Mouse (Mus musculus): ENCODE data around the gene Fhdc1. TPM values are rescaled to one million over a fixed set of nuclear protein-coding genes. Genes with fewer than 3 reads are reported as not detected.

Gene Fhdc1
- polyA plus RNA-seq, 1 experiment, result 6.8 TPM

DNA sequence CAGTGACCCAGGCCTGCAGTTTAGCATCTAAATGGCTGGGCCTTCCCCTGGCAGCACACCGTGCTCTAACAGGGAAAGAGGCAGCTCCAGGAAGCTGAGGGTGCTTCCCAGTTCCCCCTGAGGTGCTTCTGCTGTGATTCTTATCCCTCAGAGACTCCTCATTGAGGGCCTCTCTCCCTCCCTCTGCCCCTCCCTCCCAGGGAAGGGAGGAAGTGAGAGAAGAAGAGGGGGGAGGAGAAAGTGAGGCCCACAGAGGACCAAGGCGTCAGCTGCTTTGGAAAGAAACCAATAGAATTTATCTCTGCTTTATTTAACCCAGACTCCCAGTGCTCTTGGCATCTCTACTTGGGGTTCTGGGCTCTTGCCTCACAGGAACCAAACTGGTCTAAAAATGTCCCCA lies 50.1 kb downstream of the Fhdc1 start:
- H3K4me1 ChIP-seq (ENCODE audit: control insufficient read depth, insufficient read depth, low read length), result peaks cover 12% of the 10 kb centered on the region
- TF ChIP-seq CTCF (IDR thresholded peaks at IDR 0.05; ENCODE audit: borderline replicate concordance, insufficient read depth, low read depth, low read length), result no peak
- no peak for TF ChIP-seq POLR2A (IDR thresholded peaks at IDR 0.05; ENCODE audit: borderline replicate concordance, insufficient read depth, low read length)
- no peak overlapping the region for H3K27ac ChIP-seq (ENCODE audit: insufficient read depth, low read length)
- no peak overlapping the region for H3K4me3 ChIP-seq (replicated peaks; ENCODE audit: insufficient read depth, low read depth, low read length)
- 35% methylated on average over 2 of the region's 2 CpGs for WGBS
- no peaks in the 10 kb centered on the region for H3K27me3 ChIP-seq (ENCODE audit: control insufficient read depth, insufficient read depth, low read length)
- peak in 1 of 2 experiments; percentile 37 for DNase-seq

DNA sequence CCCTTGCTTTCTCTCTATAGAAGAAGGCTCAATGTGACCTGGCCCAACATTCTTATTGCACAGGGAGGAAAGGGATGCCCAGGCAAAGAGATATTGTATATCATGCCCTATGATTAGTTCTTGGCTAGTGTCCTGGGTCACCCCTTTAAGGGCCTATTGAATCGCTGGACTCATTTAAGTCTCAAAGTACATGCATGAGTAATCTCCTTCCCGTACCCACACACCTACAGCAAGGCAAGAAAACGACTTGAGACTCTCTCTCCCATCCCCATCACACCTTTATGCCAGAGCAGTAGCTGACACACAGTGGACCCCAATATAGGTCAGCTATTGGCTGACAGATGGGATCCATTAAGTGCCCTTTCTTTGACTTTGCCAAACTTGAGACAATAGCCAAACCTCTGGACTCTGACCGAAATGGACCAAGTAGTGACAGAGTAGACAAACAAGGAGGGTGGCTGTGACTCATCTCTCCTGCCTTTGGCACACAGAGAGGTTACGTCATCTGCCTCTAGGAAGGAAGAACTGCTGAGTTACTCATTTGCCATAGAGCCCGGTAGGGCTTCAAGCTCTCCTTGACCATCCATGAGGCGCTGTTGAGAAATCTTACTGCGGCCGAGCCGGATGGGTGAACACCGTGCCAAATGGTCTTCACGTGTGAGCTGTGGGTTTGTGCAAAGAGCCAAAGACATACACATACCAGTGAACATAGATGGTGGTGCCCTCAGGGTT lies 51.1 kb downstream of the Fhdc1 start:
- Histone ChIP-seq H3K27ac (ENCODE audit: insufficient read depth, low read length) (no peak overlapping the region), H3K4me3 (replicated peaks; ENCODE audit: insufficient read depth, low read depth, low read length) (no peak overlapping the region), H3K4me1 (ENCODE audit: control insufficient read depth, insufficient read depth, low read length) (peaks cover 12% of the 10 kb centered on the region), H3K27me3 (ENCODE audit: control insufficient read depth, insufficient read depth, low read length) (no peaks in the 10 kb centered on the region)
- 79% methylated on average over 12 of the region's 12 CpGs for WGBS
- DNase-seq, result peak in 1 of 2 experiments; percentile 32
- TF ChIP-seq CTCF (IDR thresholded peaks at IDR 0.05; ENCODE audit: borderline replicate concordance, insufficient read depth, low read depth, low read length), result no peak
- no peak for TF ChIP-seq POLR2A (IDR thresholded peaks at IDR 0.05; ENCODE audit: borderline replicate concordance, insufficient read depth, low read length)

DNA sequence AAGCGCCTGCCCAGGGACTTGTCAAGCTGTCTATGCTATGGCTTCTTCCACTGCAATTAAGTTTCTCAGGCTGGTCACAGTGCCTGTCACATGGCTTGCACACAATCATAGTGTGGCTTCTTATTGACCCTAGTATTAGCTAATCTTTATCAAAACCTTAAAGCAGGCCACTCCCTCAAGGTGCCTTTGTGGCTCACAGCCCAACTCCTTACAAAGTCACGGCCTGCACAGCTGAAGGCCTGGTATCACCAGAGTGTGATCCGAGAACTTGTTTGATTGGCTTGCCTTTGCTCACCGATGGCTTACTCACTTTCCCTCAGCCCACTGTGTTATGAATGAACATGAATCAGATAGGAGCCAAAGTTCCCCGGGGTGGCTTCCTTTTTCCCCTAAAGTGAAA lies 52.5 kb downstream of the Fhdc1 start:
- H3K4me3 ChIP-seq (replicated peaks; ENCODE audit: insufficient read depth, low read depth, low read length), result no peak overlapping the region
- DNase-seq, result no peak
- no peak overlapping the region for H3K27ac ChIP-seq (ENCODE audit: insufficient read depth, low read length)
- no peaks in the 10 kb centered on the region for H3K27me3 ChIP-seq (ENCODE audit: control insufficient read depth, insufficient read depth, low read length)
- no peak for TF ChIP-seq CTCF (IDR thresholded peaks at IDR 0.05; ENCODE audit: borderline replicate concordance, insufficient read depth, low read depth, low read length)
- no peak for TF ChIP-seq POLR2A (IDR thresholded peaks at IDR 0.05; ENCODE audit: borderline replicate concordance, insufficient read depth, low read length)
- 89% methylated on average over 5 of the region's 5 CpGs for WGBS
- peaks cover 12% of the 10 kb centered on the region for H3K4me1 ChIP-seq (ENCODE audit: control insufficient read depth, insufficient read depth, low read length)

DNA sequence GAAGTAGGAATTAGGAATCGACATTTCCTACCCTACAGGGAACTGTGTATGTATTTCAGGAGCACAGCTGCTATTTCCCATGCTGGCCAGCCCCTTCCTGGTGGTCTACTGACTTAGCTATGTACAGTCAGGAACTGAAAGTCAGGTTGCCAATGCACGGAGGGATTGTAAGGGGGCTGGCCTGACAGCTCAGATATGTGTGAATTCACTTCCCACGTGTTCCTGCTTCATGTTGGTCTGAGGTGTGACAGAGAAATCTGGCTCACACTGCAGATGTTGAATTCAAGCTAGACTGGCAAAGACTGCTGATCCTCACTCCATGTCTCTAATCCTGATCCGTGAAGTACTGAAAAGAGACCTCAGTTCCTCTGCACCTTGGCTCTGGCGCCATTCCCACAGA lies 57.9 kb downstream of the Fhdc1 start:
- H3K27me3 ChIP-seq (ENCODE audit: control insufficient read depth, insufficient read depth, low read length), result no peaks in the 10 kb centered on the region
- DNase-seq, result no peak
- H3K27ac ChIP-seq (ENCODE audit: insufficient read depth, low read length), result no peak overlapping the region
- no peaks in the 10 kb centered on the region for H3K4me1 ChIP-seq (ENCODE audit: control insufficient read depth, insufficient read depth, low read length)
- WGBS, result 49% methylated on average over 5 of the region's 5 CpGs
- TF ChIP-seq POLR2A (IDR thresholded peaks at IDR 0.05; ENCODE audit: borderline replicate concordance, insufficient read depth, low read length) (no peak), CTCF (IDR thresholded peaks at IDR 0.05; ENCODE audit: borderline replicate concordance, insufficient read depth, low read depth, low read length) (no peak)
- no peak overlapping the region for H3K4me3 ChIP-seq (replicated peaks; ENCODE audit: insufficient read depth, low read depth, low read length)

DNA sequence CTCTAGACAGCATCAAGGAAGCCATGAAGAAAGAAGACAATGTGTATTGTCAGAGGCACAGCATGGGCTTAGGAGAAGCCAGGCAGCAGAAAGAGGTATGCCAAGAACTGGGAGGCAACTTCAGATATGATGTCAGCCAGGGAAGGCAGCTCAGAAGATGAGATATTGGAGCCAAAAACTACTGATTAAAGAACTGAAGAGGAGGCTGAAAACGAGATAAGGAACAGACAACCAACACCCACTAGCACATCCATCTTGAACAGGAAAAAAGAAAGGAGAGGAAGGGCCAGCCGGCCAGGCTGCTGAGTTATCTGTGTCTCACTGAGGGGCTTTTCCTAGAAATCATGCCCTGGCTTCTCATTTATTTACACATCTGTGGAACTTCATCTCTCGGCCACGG lies 66.4 kb downstream of the Fhdc1 start:
- TF ChIP-seq POLR2A (IDR thresholded peaks at IDR 0.05; ENCODE audit: borderline replicate concordance, insufficient read depth, low read length), result no peak
- no peak for TF ChIP-seq CTCF (IDR thresholded peaks at IDR 0.05; ENCODE audit: borderline replicate concordance, insufficient read depth, low read depth, low read length)
- Histone ChIP-seq H3K4me3 (replicated peaks; ENCODE audit: insufficient read depth, low read depth, low read length) (no peak overlapping the region), H3K27ac (ENCODE audit: insufficient read depth, low read length) (no peak overlapping the region), H3K4me1 (ENCODE audit: control insufficient read depth, insufficient read depth, low read length) (no peaks in the 10 kb centered on the region), H3K27me3 (ENCODE audit: control insufficient read depth, insufficient read depth, low read length) (no peaks in the 10 kb centered on the region)
- DNase-seq, result no peak
- WGBS, result 76% methylated on average over 4 of the region's 4 CpGs

DNA sequence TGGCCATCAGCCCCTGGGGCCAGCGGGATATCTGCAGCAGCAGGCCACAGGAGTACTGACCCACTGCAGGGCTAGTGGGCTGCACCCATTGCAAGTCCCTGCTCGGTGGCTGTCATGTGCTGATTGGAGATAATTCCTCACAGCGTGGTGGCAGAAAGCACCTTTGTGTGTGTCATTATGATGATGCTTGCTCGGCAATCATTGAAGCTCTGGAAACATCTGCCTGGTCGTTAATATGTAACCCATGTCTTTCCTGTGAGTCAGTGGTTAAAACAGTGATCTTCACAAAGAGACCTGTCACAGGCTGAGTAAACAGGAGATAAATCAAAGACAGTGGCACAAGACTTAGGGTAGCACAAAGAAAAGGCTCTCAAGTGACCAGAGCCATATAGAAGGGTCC lies 67.3 kb downstream of the Fhdc1 start:
- no peaks in the 10 kb centered on the region for H3K4me1 ChIP-seq (ENCODE audit: control insufficient read depth, insufficient read depth, low read length)
- TF ChIP-seq CTCF (IDR thresholded peaks at IDR 0.05; ENCODE audit: borderline replicate concordance, insufficient read depth, low read depth, low read length) (no peak), POLR2A (IDR thresholded peaks at IDR 0.05; ENCODE audit: borderline replicate concordance, insufficient read depth, low read length) (no peak)
- no peak for DNase-seq
- H3K4me3 ChIP-seq (replicated peaks; ENCODE audit: insufficient read depth, low read depth, low read length), result no peak overlapping the region
- H3K27ac ChIP-seq (ENCODE audit: insufficient read depth, low read length), result no peak overlapping the region
- no peaks in the 10 kb centered on the region for H3K27me3 ChIP-seq (ENCODE audit: control insufficient read depth, insufficient read depth, low read length)
- 71% methylated on average over 5 of the region's 5 CpGs for WGBS

DNA sequence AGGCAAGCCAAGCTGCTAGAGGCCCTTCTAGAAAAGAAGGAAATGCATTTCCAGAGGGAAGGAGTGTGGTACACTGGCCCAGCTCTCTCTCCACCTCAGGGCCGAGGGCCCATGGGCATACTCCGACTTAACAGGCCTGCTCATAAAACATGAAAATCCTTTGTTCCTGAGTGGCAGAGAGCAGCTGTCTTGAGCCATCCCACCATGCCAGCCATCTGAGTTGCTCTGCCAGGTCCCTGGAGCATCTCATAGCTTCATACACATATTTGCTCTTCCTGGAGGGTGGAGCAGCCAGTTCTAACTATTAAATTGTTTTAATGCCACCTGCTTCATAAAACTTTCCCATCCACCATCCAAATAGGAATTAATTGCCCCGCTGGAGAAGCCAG lies 70.8 kb downstream of the Fhdc1 start:
- Histone ChIP-seq H3K4me1 (ENCODE audit: control insufficient read depth, insufficient read depth, low read length) (no peaks in the 10 kb centered on the region), H3K4me3 (replicated peaks; ENCODE audit: insufficient read depth, low read depth, low read length) (no peak overlapping the region)

DNA sequence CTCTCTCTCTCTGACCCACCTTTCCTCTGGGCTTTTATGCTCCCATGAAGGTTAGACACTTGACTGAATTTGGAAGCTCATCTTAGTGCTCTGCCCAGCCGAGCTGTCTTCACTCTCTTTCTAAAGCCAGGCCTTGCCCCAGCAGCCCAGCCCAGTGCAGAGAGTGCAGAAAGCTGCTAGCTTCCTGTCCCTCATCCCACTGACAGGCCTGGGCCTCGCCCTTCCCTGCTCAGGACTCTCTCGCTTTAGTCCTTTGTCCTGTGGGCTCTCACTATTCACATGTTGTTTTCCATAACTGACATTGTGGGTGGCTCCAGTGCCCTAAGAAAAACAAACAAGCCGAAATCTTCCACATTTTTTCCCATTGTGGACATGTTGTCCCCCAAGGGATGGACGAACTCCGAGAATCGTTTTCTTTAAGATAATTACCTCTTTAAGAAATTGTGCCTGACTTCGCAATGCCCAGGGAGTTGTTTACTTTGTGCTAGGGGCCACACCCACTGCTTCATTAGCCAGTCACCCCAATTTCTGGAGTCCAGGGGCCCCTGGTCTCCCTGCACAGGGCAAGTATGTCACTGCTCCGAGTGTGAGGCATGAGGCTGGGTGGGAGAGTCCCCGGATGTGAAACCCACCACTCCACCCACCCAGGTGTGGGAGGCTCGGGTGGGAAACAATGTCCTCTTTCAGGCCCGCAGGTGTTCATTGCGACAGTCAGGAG lies 71.3 kb downstream of the Fhdc1 start:
- WGBS, result 79% methylated on average over 13 of the region's 13 CpGs
- TF ChIP-seq CTCF (IDR thresholded peaks at IDR 0.05; ENCODE audit: borderline replicate concordance, insufficient read depth, low read depth, low read length) (no peak), POLR2A (IDR thresholded peaks at IDR 0.05; ENCODE audit: borderline replicate concordance, insufficient read depth, low read length) (no peak)
- Histone ChIP-seq H3K4me3 (replicated peaks; ENCODE audit: insufficient read depth, low read depth, low read length) (no peak overlapping the region), H3K27ac (ENCODE audit: insufficient read depth, low read length) (no peak overlapping the region), H3K4me1 (ENCODE audit: control insufficient read depth, insufficient read depth, low read length) (no peaks in the 10 kb centered on the region), H3K27me3 (ENCODE audit: control insufficient read depth, insufficient read depth, low read length) (no peaks in the 10 kb centered on the region)
- DNase-seq, result no peak

More for the DNA sequence above, 70.8 kb downstream of the Fhdc1 start:
- DNase-seq, result no peak
- 45% methylated on average over 3 of the region's 3 CpGs for WGBS
- no peaks in the 10 kb centered on the region for H3K27me3 ChIP-seq (ENCODE audit: control insufficient read depth, insufficient read depth, low read length)
- no peak overlapping the region for H3K27ac ChIP-seq (ENCODE audit: insufficient read depth, low read length)
- TF ChIP-seq CTCF (IDR thresholded peaks at IDR 0.05; ENCODE audit: borderline replicate concordance, insufficient read depth, low read depth, low read length) (no peak), POLR2A (IDR thresholded peaks at IDR 0.05; ENCODE audit: borderline replicate concordance, insufficient read depth, low read length) (no peak)

Measured in cerebellum, adult 2 months (tissue).